Mouse (Mus musculus) embryonic fibroblast, embryonic 13.5 days (primary cell): ENCODE measurements around the gene Eapp.

ENCODE experiments used
- CTCF ChIP-seq: IDR thresholded peaks from 2 replicates; pipeline ENCODE4 v1.5.1; 2011; ENCODE audit warnings: mild to moderate bottlenecking, control low read depth, low read length, moderate library complexity, borderline replicate concordance; ENCODE audit not compliant: insufficient read depth
- POLR2A ChIP-seq: IDR thresholded peaks from 2 replicates; pipeline ENCODE4 v1.6.1; 2011; ENCODE audit warnings: low read depth, mild to moderate bottlenecking, control low read depth, low read length, moderate library complexity

DNA sequence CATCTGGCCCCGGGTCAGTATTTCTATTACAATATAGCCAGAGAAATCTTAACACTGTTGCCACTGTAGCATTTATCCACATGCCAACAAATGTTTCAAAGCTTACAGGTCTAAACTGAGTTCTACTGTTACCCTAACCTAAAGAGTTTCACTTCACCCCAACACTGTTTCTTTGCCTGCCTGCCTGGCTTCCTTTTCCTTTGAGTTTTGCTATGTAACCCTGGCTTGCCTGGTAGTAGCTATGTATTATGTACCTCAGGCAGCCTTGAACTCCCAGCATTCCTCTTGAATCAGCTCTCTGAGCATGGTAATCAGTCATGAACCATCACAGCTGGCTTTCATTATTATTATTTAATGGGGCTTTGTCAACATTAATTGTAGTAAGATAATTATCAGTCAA is 41.0 kb downstream of the Eapp start:
- no peak for TF ChIP-seq CTCF
- no peak for TF ChIP-seq POLR2A
